8 mouse cellular contexts compared by ENCODE assay signal in the genomic region with DNA sequence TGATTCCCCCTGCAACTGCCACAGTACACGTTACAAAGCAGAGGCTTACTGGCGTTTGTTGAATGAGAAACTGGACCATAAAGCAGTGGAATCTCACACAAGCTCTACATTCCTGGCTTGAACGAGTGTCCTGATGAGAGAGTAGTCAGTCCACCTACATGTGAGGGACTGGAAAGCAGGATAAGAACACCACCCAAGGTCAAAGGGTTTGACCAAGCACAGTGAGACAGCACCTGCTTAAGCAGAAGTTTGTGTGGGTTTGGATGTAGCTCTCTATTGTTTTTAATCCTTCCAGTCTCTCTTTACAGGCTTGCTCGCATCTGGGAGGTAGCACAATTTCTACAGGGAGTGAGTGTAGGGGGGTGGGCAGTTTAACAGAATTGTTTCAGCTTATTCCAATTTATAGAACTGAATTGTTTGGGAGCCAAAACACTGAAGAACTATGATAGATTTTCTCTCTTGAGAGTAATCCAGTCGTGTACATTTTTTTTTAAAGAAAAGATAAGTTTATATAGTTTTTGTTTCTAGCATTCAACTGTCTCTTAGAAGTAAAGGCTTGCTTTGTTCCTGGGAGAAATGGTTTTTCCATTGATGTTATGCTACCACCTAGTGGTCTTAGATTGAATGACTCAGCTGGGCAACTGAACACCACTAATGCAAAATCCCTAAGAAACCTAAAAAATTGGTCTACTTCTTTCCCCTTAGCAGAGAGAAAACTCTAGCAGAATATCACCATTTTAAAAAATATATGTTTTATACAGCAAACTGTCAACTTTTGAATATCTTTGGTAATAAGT.
DNase-seq lines count a peak whose midpoint lies in the region; ATAC-seq and TF ChIP-seq lines count a peak whose summit lies in the region.

No protein-coding gene starts in this region.

- no peaks in the 10 kb centered on the region for H3K36me3 ChIP-seq in heart, adult 2 months (ENCODE audit: control insufficient read depth, insufficient read depth, low read length)
- H3K36me3 ChIP-seq in ES-Bruce4 (ENCODE audit: control insufficient read depth, insufficient read depth, low read length, poor library complexity, severe bottlenecking): no peaks in the 10 kb centered on the region
- no peaks in the 10 kb centered on the region for H3K36me3 ChIP-seq in hindbrain, embryonic 16.5 days (ENCODE audit: control insufficient read depth, insufficient read depth, low read length)
- H3K36me3 ChIP-seq in lung, embryonic 14.5 days (ENCODE audit: insufficient read depth): no peaks in the 10 kb centered on the region
- no peaks in the 10 kb centered on the region for H3K36me3 ChIP-seq in stomach, postnatal 0 days (ENCODE audit: control insufficient read depth, insufficient read depth, low read length)

- no peak for DNase-seq in heart, adult 2 months
- no peak for DNase-seq in heart, postnatal 25 days (ENCODE audit: low spot score)
- peak; percentile 55 to 80 for DNase-seq in cerebellum, postnatal 14 days
- DNase-seq in lung, embryonic 14.5 days: peak; percentile 89
- no peak for DNase-seq in stomach, postnatal 0 days (ENCODE audit: low spot score)
- DNase-seq in urinary bladder, postnatal 14 days (ENCODE audit: low spot score): no peak

- H3K27ac ChIP-seq in heart, adult 2 months: no peak overlapping the region
- H3K27ac ChIP-seq in ES-Bruce4 (ENCODE audit: insufficient read depth, low read length): no peak overlapping the region
- H3K27ac ChIP-seq in hindbrain, embryonic 16.5 days (ENCODE audit: low read depth, low read length): no peak overlapping the region
- no peak overlapping the region for H3K27ac ChIP-seq in lung, embryonic 14.5 days (ENCODE audit: low read depth)
- H3K27ac ChIP-seq in stomach, postnatal 0 days (replicated peaks): no peak overlapping the region

- no peaks in the 10 kb centered on the region for H3K4me1 ChIP-seq in heart, adult 2 months (ENCODE audit: control insufficient read depth, insufficient read depth, low read length)
- no peaks in the 10 kb centered on the region for H3K4me1 ChIP-seq in ES-Bruce4 (ENCODE audit: control insufficient read depth, insufficient read depth, low read length)
- H3K4me1 ChIP-seq in hindbrain, embryonic 16.5 days (ENCODE audit: control insufficient read depth, insufficient read depth, low read depth, low read length): no peaks in the 10 kb centered on the region
- H3K4me1 ChIP-seq in lung, embryonic 14.5 days (ENCODE audit: insufficient read depth): no peaks in the 10 kb centered on the region
- H3K4me1 ChIP-seq in stomach, postnatal 0 days (replicated peaks; ENCODE audit: control insufficient read depth, insufficient read depth): no peaks in the 10 kb centered on the region

- no peaks in the 10 kb centered on the region for H3K79me2 ChIP-seq in heart, adult 2 months (replicated peaks; ENCODE audit: control insufficient read depth, insufficient read depth, low read length)

- no peak overlapping the region for H3K4me2 ChIP-seq in hindbrain, embryonic 16.5 days (ENCODE audit: low read length)
- no peak overlapping the region for H3K4me2 ChIP-seq in lung, embryonic 14.5 days
- no peak overlapping the region for H3K4me2 ChIP-seq in stomach, postnatal 0 days (replicated peaks; ENCODE audit: low read depth)

- 38% methylated on average over 5 of the region's 5 CpGs for WGBS in heart, adult 2 months
- WGBS in hindbrain, embryonic 16.5 days: 31% methylated on average over 5 of the region's 5 CpGs
- WGBS in lung, embryonic 14.5 days: 27% methylated on average over 5 of the region's 5 CpGs
- WGBS in stomach, postnatal 0 days: 28% methylated on average over 5 of the region's 5 CpGs

- no peak for TF ChIP-seq EP300 in heart, adult 2 months (IDR thresholded peaks at IDR 0.05; ENCODE audit: insufficient read depth, low read depth, low read length)
- TF ChIP-seq EP300 in ES-Bruce4 (IDR thresholded peaks at IDR 0.05; ENCODE audit: insufficient read depth, low read depth, low read length): no peak
- TF ChIP-seq EP300 in stomach, postnatal 0 days (optimal IDR thresholded peaks at IDR 0.05): no peak

- intact Hi-C loops in heart, adult 2 months (cut with DNase I): loop anchor here (1.0 to 10.0 kb wide), 2 partner anchors 343 to 525 kb away; a partner anchor contains a TSS
- intact Hi-C loops in heart, postnatal 25 days (cut with DNase I): loop anchor here (1.0 to 5.0 kb wide), 2 partner anchors 346 to 525 kb away; no protein-coding TSS in a partner anchor

- H3K4me3 ChIP-seq in heart, adult 2 months: no peak overlapping the region
- no peak overlapping the region for H3K4me3 ChIP-seq in ES-Bruce4 (ENCODE audit: low read depth, low read length)
- H3K4me3 ChIP-seq in hindbrain, embryonic 16.5 days (ENCODE audit: low read length): no peak overlapping the region
- no peak overlapping the region for H3K4me3 ChIP-seq in lung, embryonic 14.5 days (ENCODE audit: low read depth, low read length)
- H3K4me3 ChIP-seq in stomach, postnatal 0 days (ENCODE audit: low read depth, low read length): no peak overlapping the region

- H3K9ac ChIP-seq in heart, adult 2 months (ENCODE audit: low read depth, low read length): no peak overlapping the region
- H3K9ac ChIP-seq in ES-Bruce4 (ENCODE audit: low read depth, poor library complexity, severe bottlenecking): no peak overlapping the region
- no peak overlapping the region for H3K9ac ChIP-seq in hindbrain, embryonic 16.5 days (ENCODE audit: low read depth, low read length)
- H3K9ac ChIP-seq in lung, embryonic 14.5 days: no peak overlapping the region
- no peak overlapping the region for H3K9ac ChIP-seq in stomach, postnatal 0 days (ENCODE audit: low read length)

- no peak for TF ChIP-seq POLR2A in heart, adult 2 months (IDR thresholded peaks at IDR 0.05; ENCODE audit: insufficient read depth, low read depth, low read length)
- TF ChIP-seq POLR2A in ES-Bruce4 (IDR thresholded peaks at IDR 0.05; ENCODE audit: insufficient read depth, low read length): no peak

- no peaks in the 10 kb centered on the region for H3K27me3 ChIP-seq in heart, adult 2 months (ENCODE audit: control insufficient read depth, insufficient read depth, low read length)
- peaks cover 2% of the 10 kb centered on the region; the same call in 1 of the 2 replicates for H3K27me3 ChIP-seq in ES-Bruce4 (ENCODE audit: control insufficient read depth, insufficient read depth, low read length, poor library complexity, severe bottlenecking)
- H3K27me3 ChIP-seq in hindbrain, embryonic 16.5 days (replicated peaks; ENCODE audit: control insufficient read depth, insufficient read depth, low read length): no peaks in the 10 kb centered on the region
- H3K27me3 ChIP-seq in lung, embryonic 14.5 days (ENCODE audit: insufficient read depth, low read length): no peaks in the 10 kb centered on the region
- H3K27me3 ChIP-seq in stomach, postnatal 0 days (ENCODE audit: control insufficient read depth, insufficient read depth, low read length): no peaks in the 10 kb centered on the region

- ATAC-seq in hindbrain, embryonic 16.5 days: peak; percentile 86
- peak; percentile 49; the same call in 1 of the 2 replicates for ATAC-seq in lung, embryonic 14.5 days (ENCODE audit: insufficient read depth)
- ATAC-seq in stomach, postnatal 0 days (ENCODE audit: low FRiP score, low TSS enrichment): no peak

- peak; percentile 84 for TF ChIP-seq CTCF in heart, adult 2 months (IDR thresholded peaks at IDR 0.05)
- TF ChIP-seq CTCF in ES-Bruce4 (IDR thresholded peaks at IDR 0.05; ENCODE audit: low read depth, low read length): peak; percentile 15
- peak; percentile 78 for TF ChIP-seq CTCF in lung, embryonic 14.5 days (IDR thresholded peaks at IDR 0.05; ENCODE audit: low read depth)
- peak; percentile 88 for TF ChIP-seq CTCF in stomach, postnatal 0 days (IDR thresholded peaks at IDR 0.05; ENCODE audit: low read depth)

- H3K9me3 ChIP-seq in ES-Bruce4 (replicated peaks; ENCODE audit: control insufficient read depth, insufficient read depth, low read length, poor library complexity, severe bottlenecking): no peaks in the 10 kb centered on the region; the same call in 1 of the 2 replicates
- no peaks in the 10 kb centered on the region for H3K9me3 ChIP-seq in hindbrain, embryonic 16.5 days (ENCODE audit: control insufficient read depth, low read length)
- no peaks in the 10 kb centered on the region for H3K9me3 ChIP-seq in lung, embryonic 14.5 days (ENCODE audit: low read depth, low read length)
- H3K9me3 ChIP-seq in stomach, postnatal 0 days (ENCODE audit: control insufficient read depth, low read length): no peaks in the 10 kb centered on the region

Comparison
In these comparisons a context has a peak if more than half of its experiments do, and no peak if none do; other contexts are left out.
1. DNase-seq: peak in cerebellum, postnatal 14 days (2 of 2) and lung, embryonic 14.5 days (single experiment); none in heart, adult 2 months (0 of 2), heart, postnatal 25 days (single experiment), stomach, postnatal 0 days (single experiment) and urinary bladder, postnatal 14 days (single experiment).
2. CTCF ChIP-seq: peak in every context shown above with its lines; median percentile 88 in stomach, postnatal 0 days; 84 in heart, adult 2 months; 78 in lung, embryonic 14.5 days; 15 in ES-Bruce4.